Comparison of ENCODE assay signal across 19 mouse cellular contexts in the genomic region with DNA sequence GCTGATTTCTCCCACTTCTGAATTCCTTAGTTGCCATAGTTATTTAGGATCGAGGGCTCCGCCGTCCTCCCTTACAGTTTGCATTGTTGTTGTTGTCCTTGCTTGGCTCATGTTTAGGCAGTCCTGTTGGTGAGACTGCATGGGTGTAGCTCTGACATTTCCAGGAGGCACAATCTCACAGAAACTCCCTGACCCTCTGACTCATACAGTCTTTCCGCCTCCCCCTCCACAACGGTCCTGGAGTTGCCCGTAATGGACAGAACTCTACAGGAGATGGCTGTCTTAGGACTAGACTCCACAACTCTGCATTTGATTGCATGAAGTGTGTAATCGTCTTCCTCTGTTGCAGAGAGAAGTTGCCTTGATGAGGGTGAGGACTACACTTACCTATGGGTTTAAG.
DNase-seq lines count a peak whose midpoint lies in the region; ATAC-seq and TF ChIP-seq lines count a peak whose summit lies in the region.
"Had no signal": no experiment of that assay in that cellular context is flagged by ENCODE, and none has a peak within 500 bp of the region (broad histone marks: within the 10 kb centered on the region; RNA-seq: fewer than 3 reads in every experiment).

No protein-coding gene starts in this region.

- DNase-seq in adrenal gland, adult (ENCODE audit: inconsistent age in 2 of 2, low spot score in 1 of 2): peak; percentile 70 to 82
- DNase-seq in adrenal gland, postnatal 4 days (ENCODE audit: low spot score in 2 of 2): no peak
- DNase-seq in heart, postnatal 36 days: no peak
- DNase-seq in MEL (ENCODE audit: low read depth, low spot score): no peak
- DNase-seq in liver, embryonic 11.5 days (ENCODE audit: low spot score): no peak
- DNase-seq in urinary bladder, adult 18-20 months (ENCODE audit: low spot score in 2 of 2): no peak
- DNase-seq in hindbrain, embryonic 10.5 days (ENCODE audit: low spot score): no peak
- DNase-seq: cerebellum, adult 11-12 months; cerebellum, postnatal 36 days; kidney, adult 18-20 months; kidney, postnatal 10 days; lung, embryonic 14.5 days; midbrain, embryonic 14.5 days had no signal

- intact Hi-C loops in heart, postnatal 36 days (cut with DNase I): no loop called here

- H3K27ac ChIP-seq in heart, embryonic 14.5 days (replicated peaks in 1 of 2; ENCODE audit: control insufficient read depth in 1 of 2, insufficient read depth in 1 of 2, low read depth in 2 of 2, low read length in 2 of 2): peak overlapping the region; percentile 28 to 82
- peak overlapping the region; percentile 4; the same call in 1 of the 2 replicates for H3K27ac ChIP-seq in MEL (ENCODE audit: control insufficient read depth, low read depth, low read length)
- H3K27ac ChIP-seq in liver, embryonic 11.5 days (ENCODE audit: low read depth, low read length): peak overlapping the region; percentile 49
- no peak overlapping the region for H3K27ac ChIP-seq in hindbrain, embryonic 10.5 days
- H3K27ac ChIP-seq: forebrain, embryonic 15.5 days; hindbrain, postnatal 0 days; neural tube, embryonic 15.5 days had no signal

- no peak for ATAC-seq in heart, embryonic 14.5 days (ENCODE audit: insufficient number of reproducible peaks, insufficient read depth, low FRiP score, low read depth)
- ATAC-seq in liver, embryonic 11.5 days (replicated peaks; ENCODE audit: low FRiP score): no peak
- ATAC-seq: forebrain, embryonic 15.5 days; hindbrain, postnatal 0 days had no signal

- TF ChIP-seq EP300 in MEL (IDR thresholded peaks at IDR 0.05; ENCODE audit: low read depth in 1 of 2, low read length in 2 of 2): no peak

- TF ChIP-seq CTCF in MEL (IDR thresholded peaks at IDR 0.05 in 2 of 3, conservative IDR thresholded peaks at IDR 0.05 in 1 of 3; ENCODE audit: control insufficient read depth in 1 of 3, insufficient read depth in 1 of 3, low read depth in 2 of 3, low read length in 3 of 3, poor library complexity in 1 of 3, severe bottlenecking in 1 of 3): no peak

- H3K36me3 ChIP-seq in heart, embryonic 14.5 days (ENCODE audit: control insufficient read depth, insufficient read depth, low read length): peaks cover 12% of the 10 kb centered on the region
- peaks cover 0 to 31% of the 10 kb centered on the region in 2 experiments; a peak in 2 of 4 replicates for H3K36me3 ChIP-seq in MEL (ENCODE audit: control insufficient read depth in 1 of 2, insufficient read depth in 2 of 2, low read length in 2 of 2)
- H3K36me3 ChIP-seq in liver, embryonic 11.5 days (ENCODE audit: control insufficient read depth, insufficient read depth, low read length): peaks cover 10% of the 10 kb centered on the region; the same call in 1 of the 2 replicates
- peaks cover 68% of the 10 kb centered on the region for H3K36me3 ChIP-seq in hindbrain, embryonic 10.5 days

- H3K27me3 ChIP-seq in heart, embryonic 14.5 days (ENCODE audit: control insufficient read depth, insufficient read depth, low read length): no peaks in the 10 kb centered on the region
- no peaks in the 10 kb centered on the region for H3K27me3 ChIP-seq in MEL (ENCODE audit: control insufficient read depth in 1 of 2, insufficient read depth in 2 of 2, low read length in 2 of 2)
- H3K27me3 ChIP-seq in liver, embryonic 11.5 days (replicated peaks; ENCODE audit: control insufficient read depth, insufficient read depth, low read length): no peaks in the 10 kb centered on the region; the same call in 1 of the 2 replicates
- no peaks in the 10 kb centered on the region for H3K27me3 ChIP-seq in hindbrain, embryonic 10.5 days (ENCODE audit: insufficient read depth, poor library complexity, severe bottlenecking)
- H3K27me3 ChIP-seq: CH12.LX; forebrain, embryonic 15.5 days; neural tube, embryonic 15.5 days had no signal

- H3K79me2 ChIP-seq in MEL (ENCODE audit: control insufficient read depth, insufficient read depth, low read length, poor library complexity): no peaks in the 10 kb centered on the region

- TF ChIP-seq POLR2A in MEL (IDR thresholded peaks at IDR 0.05; ENCODE audit: control insufficient read depth in 1 of 2, insufficient read depth in 1 of 2, low read depth in 1 of 2, low read length in 2 of 2, poor library complexity in 1 of 2): no peak

- peak overlapping the region; percentile 32; the same call in 1 of the 2 replicates for H3K9ac ChIP-seq in heart, embryonic 14.5 days (ENCODE audit: low read length)
- no peak overlapping the region for H3K9ac ChIP-seq in MEL (ENCODE audit: control insufficient read depth, low read depth, low read length, poor library complexity, severe bottlenecking)
- H3K9ac ChIP-seq in liver, embryonic 11.5 days (ENCODE audit: low read depth, low read length): no peak overlapping the region
- H3K9ac ChIP-seq: forebrain, embryonic 15.5 days; lung, embryonic 14.5 days; neural tube, embryonic 15.5 days had no signal

- H3K9me3 ChIP-seq in heart, embryonic 14.5 days (ENCODE audit: control insufficient read depth, low read length): no peaks in the 10 kb centered on the region
- no peaks in the 10 kb centered on the region for H3K9me3 ChIP-seq in MEL (replicated peaks; ENCODE audit: insufficient read depth, low read length)
- no peaks in the 10 kb centered on the region for H3K9me3 ChIP-seq in liver, embryonic 11.5 days (ENCODE audit: control insufficient read depth, low read length)
- H3K9me3 ChIP-seq in hindbrain, embryonic 10.5 days: no peaks in the 10 kb centered on the region
- H3K9me3 ChIP-seq: forebrain, embryonic 15.5 days; neural tube, embryonic 15.5 days had no signal

- 64% methylated on average over 7 of the region's 7 CpGs for WGBS in heart, embryonic 14.5 days
- WGBS in liver, embryonic 11.5 days: 63% methylated on average over 7 of the region's 7 CpGs
- 97% methylated on average over 7 of the region's 7 CpGs for WGBS in hindbrain, embryonic 10.5 days

- peaks cover 17 to 35% of the 10 kb centered on the region in 2 experiments for H3K4me1 ChIP-seq in heart, embryonic 14.5 days (ENCODE audit: control insufficient read depth in 2 of 2, insufficient read depth in 2 of 2, low read length in 2 of 2)
- H3K4me1 ChIP-seq in MEL (ENCODE audit: control insufficient read depth in 1 of 2, insufficient read depth in 2 of 2, low read length in 2 of 2): peaks cover 12 to 28% of the 10 kb centered on the region in 2 experiments
- peaks cover 29% of the 10 kb centered on the region for H3K4me1 ChIP-seq in liver, embryonic 11.5 days (replicated peaks; ENCODE audit: control insufficient read depth, insufficient read depth, low read length)
- no peaks in the 10 kb centered on the region for H3K4me1 ChIP-seq in hindbrain, embryonic 10.5 days (replicated peaks)
- H3K4me1 ChIP-seq: forebrain, embryonic 15.5 days had no signal

- peak overlapping the region; percentile 50 for H3K4me2 ChIP-seq in heart, embryonic 14.5 days (ENCODE audit: low read length)
- H3K4me2 ChIP-seq in liver, embryonic 11.5 days: peak overlapping the region; percentile 2
- H3K4me2 ChIP-seq: forebrain, embryonic 15.5 days; lung, embryonic 14.5 days; neural tube, embryonic 15.5 days had no signal

- TF ChIP-seq RAD21 in MEL (IDR thresholded peaks at IDR 0.05; ENCODE audit: low read depth, low read length): no peak

- H3K4me3 ChIP-seq in heart, embryonic 14.5 days (ENCODE audit: control insufficient read depth in 1 of 2, insufficient read depth in 1 of 2, low read depth in 1 of 2, low read length in 2 of 2): no peak overlapping the region
- no peak overlapping the region for H3K4me3 ChIP-seq in MEL (ENCODE audit: control insufficient read depth in 1 of 2, insufficient read depth in 1 of 2, low read depth in 2 of 2, low read length in 2 of 2)
- no peak overlapping the region for H3K4me3 ChIP-seq in liver, embryonic 11.5 days (ENCODE audit: low read depth, low read length)
- no peak overlapping the region for H3K4me3 ChIP-seq in hindbrain, embryonic 10.5 days
- H3K4me3 ChIP-seq: forebrain, embryonic 15.5 days; myocyte; neural tube, embryonic 15.5 days had no signal

TF ChIP-seq in MEL, 35 proteins besides CTCF, POLR2A, EP300 and RAD21:
- no peak for TF ChIP-seq SMC3 (IDR thresholded peaks at IDR 0.05; ENCODE audit: low read depth, low read length)
- TF ChIP-seq CHD2 (IDR thresholded peaks at IDR 0.05; ENCODE audit: low read length): no peak
- no peak for TF ChIP-seq CHD1 (IDR thresholded peaks at IDR 0.05; ENCODE audit: low read depth, low read length)
- TF ChIP-seq E2F4 (IDR thresholded peaks at IDR 0.05; ENCODE audit: borderline replicate concordance, low read depth, low read length): no peak
- TF ChIP-seq MYB (IDR thresholded peaks at IDR 0.05; ENCODE audit: low read depth, low read length): no peak
- no peak for TF ChIP-seq MAX (IDR thresholded peaks at IDR 0.05; ENCODE audit: low read length)
- TF ChIP-seq MEF2A (IDR thresholded peaks at IDR 0.05; ENCODE audit: extremely low read depth, insufficient replicate concordance, low read depth, low read length, poor library complexity, severe bottlenecking): no peak
- TF ChIP-seq MAZ (IDR thresholded peaks at IDR 0.05; ENCODE audit: low read depth, low read length): no peak
- no peak for TF ChIP-seq ETS1 (IDR thresholded peaks at IDR 0.05; ENCODE audit: low read depth, low read length)

Comparison
In these comparisons a context has a peak if more than half of its experiments do, and no peak if none do; other contexts are left out.
1. DNase-seq: peak in adrenal gland, adult (2 of 2); none in adrenal gland, postnatal 4 days (0 of 2), heart, postnatal 36 days (0 of 2), MEL (single experiment), liver, embryonic 11.5 days (single experiment), urinary bladder, adult 18-20 months (0 of 2) and hindbrain, embryonic 10.5 days (single experiment).